Mouse (Mus musculus) gastrocnemius, postnatal 10 days (tissue): ENCODE measurements around the gene Gpr158. TPM values are rescaled to one million over a fixed set of nuclear protein-coding genes. Genes with fewer than 3 reads are reported as not detected.
"Not testable (repeated sequence)": the region's sequence is repeated elsewhere in the genome, so short reads cannot be mapped to it uniquely, and the experiment has no call there.

Source experiments
- DNase-seq: peaks from one replicate; pipeline ENCODE4 v3.0.0; 2021; ENCODE audit warnings: mixed read lengths
- long read RNA-seq, 2 experiments: library from polyadenylated mRNA; stranded (forward); transcript quantifications; one replicate each; pipeline ENCODE4 v2.0.0; 2021
- total RNA-seq, 2 experiments: library from RNA; stranded (reverse); gene quantifications; 2 replicates each; pipeline ENCODE4 v1.2.3; 2021

The Gpr158 gene
- under 1 TPM; 0.09 TPM for total RNA-seq
- long read RNA-seq, experiment 1, result 0 reads
- long read RNA-seq, experiment 2, result 0 reads

DNA sequence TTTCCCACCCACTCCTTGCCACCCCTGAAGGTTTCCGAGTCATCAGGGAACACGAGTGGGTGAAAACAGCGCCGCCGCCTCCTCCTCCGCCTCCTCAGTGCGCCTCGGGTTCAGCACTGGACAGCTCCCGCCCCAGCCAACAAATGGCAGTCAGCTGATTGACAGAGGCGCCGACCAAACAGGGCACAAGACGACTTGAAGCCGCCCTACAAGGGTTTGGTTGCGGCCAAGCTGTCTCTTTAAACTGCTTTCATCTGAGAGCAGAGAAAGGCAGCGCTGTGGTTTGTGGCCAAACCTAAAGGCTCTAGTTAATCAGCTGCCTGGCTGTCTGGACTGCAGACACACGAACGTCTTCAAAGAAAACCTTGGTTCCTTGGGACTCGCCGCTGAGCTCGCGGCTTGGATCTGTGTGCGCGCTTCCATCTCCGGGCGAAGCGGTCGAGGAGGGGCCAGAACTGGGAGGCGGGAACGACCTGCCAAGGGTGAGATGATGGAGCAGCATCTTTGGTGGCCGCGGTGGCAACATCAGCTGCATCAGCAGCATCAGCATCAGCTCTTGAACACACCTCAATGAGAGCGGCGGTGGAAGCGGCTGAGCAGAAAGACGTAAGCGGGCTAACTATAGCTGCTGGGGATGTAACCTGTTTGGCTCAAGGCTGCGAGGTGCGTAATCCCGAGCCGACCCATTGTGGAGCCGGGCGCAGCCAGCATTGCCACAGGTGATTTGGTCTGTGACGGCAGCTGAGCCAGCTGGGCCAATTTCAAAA lies at the start of gene Gpr158:
Gene Gpr158 (plus strand): TSS at position 198 of the 767 bp plus-strand sequence.
- peak; percentile 87 for DNase-seq

DNA sequence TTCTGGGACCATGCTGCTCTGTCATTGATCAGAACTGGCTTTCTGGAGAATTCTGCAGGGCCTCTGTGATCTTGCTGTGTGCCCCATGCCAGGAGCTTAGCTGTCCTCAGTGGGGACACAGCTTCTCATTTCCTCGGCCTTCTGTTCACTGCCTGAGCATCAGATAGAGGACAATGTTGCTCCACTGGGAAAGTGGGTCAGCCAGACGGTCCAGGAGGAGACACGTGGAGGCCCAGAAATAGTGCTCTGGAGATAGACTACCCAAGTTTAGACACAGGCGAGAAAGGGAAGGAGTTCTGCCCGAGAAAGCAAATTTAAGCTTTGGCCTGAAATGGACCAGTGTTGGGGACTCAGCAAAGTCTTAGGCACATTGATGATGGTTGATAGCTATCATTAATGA lies 23.5 kb upstream of the Gpr158 start:
- DNase-seq, result no peak

DNA sequence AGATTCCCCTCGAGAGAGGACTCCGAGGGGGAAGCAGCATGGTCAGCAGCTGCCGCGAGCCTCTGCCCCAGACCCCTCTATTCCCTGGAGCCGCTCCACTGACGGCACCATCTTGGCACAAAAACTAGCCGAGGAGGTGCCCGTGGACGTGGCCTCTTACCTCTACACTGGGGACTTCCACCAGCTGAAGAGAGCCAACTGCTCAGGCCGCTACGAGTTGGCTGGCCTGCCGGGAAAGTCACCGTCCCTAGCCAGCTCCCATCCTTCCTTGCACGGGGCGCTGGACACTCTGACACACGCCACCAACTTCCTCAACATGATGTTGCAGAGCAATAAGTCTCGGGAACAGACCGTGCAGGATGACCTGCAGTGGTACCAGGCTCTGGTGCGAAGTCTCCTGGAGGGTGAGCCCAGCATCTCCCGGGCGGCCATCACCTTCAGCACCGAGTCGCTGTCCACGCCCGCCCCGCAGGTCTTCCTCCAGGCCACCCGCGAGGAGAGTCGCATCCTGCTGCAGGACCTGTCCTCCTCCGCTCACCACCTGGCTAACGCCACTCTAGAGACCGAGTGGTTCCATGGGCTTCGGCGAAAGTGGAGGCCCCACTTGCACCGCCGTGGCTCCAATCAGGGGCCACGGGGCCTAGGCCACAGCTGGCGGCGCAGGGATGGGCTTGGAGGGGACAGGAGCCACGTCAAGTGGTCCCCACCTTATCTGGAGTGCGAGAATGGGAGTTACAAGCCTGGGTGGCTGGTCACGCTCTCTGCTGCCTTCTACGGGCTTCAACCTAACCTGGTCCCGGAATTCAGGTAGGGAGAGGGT lies 1.2 kb downstream of the Gpr158 start:
- peak; percentile 33 for DNase-seq

DNA sequence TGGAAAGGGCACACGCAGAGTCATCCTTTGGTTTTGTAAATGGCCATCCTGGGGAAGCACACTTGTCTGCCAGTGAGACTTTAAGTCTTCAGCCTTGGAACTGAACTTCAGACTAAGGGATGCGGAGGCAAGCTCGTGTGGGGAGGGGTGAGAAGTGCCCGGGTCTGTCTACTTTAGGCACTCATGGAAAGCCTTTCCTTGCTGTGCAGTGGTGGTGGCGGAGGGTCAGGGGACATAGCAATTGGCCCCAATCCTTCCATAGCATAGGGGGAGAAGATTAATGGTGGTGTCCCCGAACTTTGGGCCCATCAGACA lies 1.8 kb downstream of the Gpr158 start:
- no peak for DNase-seq

DNA sequence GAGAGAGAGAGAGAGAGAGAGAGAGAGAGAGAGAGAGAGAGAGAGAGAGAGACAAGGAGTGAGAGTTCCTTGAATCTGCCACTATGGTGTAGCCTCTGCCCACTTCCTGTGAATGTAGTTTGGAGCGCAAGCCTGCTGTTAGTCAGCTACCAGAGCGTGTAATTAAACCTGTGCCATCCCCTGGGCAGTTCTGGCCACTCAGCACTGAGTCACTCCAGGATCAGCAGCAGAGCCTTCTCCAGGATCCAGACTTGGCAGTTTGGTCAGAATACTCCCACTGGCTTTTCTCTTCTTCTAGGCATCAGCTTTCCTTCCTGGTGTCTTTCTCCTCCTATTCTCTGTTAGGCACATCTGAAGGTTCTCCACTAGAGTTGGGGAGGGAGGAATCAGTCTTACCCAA lies 2.2 kb downstream of the Gpr158 start:
- DNase-seq, result no peak

DNA sequence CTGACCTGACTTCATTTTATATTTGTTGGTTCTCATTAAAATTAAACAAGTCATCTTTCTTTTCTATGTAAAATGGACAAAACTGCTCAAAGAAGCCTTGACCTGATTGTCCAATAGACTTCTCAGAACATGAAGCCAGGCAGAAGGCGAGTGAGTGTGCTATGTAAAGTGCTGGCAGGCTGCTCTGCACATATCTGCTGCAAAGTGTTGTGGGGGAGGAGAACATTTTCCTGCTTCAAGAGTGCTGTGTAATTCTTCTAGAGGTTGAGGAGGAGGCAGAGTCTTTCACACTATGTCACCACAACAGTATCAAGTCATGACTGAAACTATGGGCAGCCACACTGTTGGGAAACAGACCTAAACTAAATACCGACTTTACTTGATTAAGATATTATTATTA lies 12.2 kb downstream of the Gpr158 start:
- no peak for DNase-seq

DNA sequence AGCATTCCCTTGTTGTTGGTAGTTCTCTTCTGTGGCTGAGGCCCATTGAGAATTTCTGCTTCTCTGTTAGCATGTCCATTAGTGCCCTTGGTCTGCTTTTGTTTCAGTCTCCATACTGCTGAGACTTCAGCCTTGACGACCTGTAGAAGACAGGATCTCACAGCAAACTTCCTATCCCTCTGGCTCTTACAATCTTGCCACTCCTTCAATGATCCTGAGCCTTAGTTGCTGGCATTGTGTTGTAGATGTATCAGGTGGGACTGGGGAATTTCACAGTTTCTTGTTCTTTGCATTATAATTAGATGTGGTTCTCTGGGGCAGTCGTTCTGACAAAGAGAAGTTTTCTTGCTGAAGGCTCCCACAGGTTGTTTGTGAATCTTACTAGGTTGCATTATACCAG lies 25.4 kb downstream of the Gpr158 start:
- DNase-seq, result no peak

DNA sequence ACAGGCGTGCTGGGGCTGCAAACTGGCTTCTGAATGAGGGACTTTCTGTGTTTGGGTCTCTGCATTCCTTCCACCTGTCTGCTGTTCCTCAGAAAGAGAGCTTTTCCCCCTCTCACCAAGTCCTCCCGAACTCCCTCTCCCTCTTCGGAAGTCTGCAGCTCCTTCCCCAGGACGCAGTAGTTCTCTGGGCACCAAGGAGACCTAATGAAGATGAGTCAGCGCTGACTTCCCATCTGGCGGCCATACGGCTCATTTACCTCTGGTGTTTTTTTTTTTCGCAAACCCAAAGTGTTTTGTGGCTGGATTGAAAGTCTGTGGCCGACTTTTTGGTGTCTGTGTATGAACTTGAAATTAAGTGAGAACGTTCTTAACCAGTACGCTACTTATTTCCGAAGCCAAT lies 30.0 kb downstream of the Gpr158 start:
- no peak for DNase-seq

DNA sequence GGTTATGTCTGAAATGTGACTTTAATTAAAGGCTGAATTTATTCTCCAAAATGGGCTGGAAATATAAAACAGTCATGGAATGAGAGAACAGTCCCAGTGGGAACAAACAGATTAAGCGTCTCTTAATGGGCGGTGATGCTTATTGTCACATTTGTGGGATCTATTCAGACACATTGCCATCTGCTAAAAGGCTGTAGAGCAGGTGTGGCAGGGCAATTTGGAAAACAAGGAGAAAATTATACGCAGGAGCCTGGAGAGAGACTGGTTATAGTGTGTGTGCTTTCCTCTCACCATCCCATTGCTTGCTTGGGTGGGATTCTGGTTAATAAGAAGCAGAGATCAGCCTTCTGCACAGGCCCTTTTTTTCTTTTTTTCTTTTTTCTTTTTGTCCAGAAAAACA lies 32.3 kb downstream of the Gpr158 start:
- DNase-seq, result no peak

DNA sequence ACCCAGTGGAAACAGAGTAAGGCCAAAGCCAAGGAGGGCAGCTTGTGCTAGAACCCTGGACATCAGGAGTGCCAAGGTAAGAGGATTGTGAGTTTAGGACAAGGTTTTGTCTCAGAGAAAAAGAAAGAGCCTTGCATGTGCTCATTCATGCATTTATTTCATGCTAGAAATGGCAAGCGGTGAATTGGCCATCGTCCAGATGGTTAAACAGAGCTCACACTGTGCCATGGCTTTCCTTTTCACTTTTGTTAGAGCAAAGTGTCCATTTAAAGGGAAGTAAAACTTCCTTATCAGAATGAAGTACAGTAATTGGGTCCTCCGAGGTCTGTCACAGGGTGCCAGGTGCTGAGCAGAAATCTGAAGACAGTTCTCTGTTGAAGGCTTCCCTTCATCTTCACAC lies 38.3 kb downstream of the Gpr158 start:
- no peak for DNase-seq

DNA sequence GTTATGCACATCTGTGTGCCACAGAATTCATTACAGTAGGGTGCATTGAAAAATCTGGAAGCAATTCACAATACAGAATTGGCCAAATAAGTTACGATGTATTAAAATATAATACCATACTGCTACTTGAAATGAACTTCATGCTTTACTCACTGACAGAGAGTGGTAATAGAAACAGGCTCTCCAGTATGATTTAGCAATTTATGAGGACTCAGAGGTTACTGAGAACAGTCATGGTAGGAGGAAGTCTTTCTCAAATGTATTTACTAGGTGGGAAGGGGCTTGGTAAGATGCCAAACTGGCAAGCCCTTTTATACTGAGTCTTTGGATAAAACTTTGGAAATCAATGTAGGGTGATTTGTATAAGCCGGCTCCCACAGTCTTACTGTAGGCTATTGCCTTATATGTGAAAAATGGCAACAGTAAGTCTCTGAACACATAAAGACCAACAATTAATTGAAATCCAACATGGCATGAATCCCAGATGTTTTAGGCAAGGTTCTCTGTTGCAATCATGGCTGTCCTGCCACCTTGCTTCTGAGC lies 40.2 kb downstream of the Gpr158 start:
- no peak for DNase-seq

DNA sequence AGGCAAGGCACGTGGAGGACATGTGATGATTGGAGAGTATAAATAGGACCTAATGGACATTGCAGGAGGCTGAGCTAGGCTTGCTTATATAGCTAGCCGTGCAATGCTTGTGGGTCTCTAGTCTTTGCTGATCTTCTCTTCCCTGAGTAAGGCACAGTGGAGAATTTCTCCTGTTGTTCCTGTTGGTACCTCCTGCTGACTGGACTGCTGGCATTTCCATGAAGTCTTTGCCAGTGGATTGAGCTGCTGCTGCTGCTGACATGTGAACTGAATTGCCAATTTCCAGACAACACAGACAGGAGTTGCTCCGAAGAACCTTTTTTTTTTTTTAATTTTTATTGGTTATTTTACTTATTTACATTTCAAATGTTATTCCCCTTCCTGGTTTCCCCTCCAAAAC lies 41.5 kb downstream of the Gpr158 start:
- DNase-seq, result no peak

DNA sequence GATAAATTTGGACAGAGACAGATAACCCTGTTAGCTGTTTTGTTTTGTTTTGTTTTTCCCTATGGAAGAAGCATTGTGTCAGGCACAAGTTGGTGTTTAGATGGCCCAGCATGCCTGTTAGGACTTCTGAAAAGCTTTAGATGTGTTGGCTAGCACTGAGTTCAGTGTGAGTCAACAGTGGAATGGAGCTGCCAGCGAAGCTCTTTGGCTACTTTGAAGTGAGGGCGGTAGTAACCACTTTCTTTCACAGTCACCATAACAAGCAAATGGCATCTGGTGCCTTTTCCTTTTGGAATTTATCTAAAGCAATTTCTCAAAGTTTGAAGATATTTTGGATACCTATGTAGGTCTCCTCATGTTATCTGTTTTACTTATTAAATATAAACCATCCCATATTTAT lies 62.9 kb downstream of the Gpr158 start:
- DNase-seq, result no peak

DNA sequence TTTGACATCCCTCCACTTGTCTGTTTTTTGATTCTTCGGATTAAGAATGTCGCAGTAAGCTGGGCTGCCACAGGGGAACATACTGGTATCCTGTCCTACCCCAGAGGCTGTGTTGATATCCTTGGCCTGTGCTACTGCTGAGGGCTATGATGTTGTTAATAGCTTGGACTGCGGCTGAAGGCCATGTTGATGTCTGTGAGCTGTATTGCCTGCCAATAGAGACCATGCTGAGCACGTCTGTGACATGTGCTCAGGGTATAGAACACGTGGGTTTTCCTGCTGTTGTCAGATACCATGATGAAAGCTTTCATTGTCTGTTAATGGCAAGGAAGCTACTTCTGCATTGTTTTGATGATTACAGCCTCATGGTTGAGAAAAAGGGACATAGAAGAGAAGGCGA lies 63.8 kb downstream of the Gpr158 start:
- DNase-seq, result no peak

DNA sequence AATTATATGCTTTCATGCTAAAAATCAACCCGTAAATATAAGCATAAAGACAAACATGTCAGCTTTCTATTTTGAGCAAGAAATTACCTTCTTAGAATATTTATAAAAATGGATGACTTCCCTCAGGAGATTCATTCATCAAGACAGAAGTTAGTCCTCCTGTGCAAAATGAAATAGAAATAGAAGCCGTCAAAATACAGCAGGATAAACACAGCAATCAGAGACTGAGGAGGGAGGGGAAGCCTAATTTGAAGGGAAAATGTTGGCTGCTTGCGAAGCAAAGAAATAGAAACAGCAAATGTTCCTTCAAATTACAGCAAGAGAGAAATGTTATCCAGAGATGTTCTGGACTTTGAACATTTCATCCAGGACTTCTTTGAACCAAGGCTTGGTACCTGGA lies 72.3 kb downstream of the Gpr158 start:
- no peak for DNase-seq

DNA sequence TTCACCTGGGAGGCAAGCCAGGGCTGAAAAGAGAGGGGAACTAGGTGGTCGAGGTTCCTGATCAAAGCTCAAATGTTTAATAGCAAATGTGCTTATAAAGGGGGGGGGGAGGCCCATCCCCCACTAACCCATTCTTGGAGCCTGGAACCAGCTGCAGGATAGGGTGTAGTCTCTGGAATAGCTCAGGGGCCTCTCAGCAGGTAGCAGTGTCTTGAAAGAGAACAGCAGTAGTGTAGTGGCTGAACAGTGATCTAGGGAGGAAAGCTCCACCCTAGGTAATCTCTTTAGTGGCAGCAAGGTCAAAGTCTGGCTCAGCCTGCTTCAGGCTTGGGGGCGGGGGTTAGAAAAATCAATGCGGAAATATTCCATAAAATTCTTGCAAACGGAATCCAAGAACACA lies 93.3 kb downstream of the Gpr158 start:
- not testable (repeated sequence) for DNase-seq

DNA sequence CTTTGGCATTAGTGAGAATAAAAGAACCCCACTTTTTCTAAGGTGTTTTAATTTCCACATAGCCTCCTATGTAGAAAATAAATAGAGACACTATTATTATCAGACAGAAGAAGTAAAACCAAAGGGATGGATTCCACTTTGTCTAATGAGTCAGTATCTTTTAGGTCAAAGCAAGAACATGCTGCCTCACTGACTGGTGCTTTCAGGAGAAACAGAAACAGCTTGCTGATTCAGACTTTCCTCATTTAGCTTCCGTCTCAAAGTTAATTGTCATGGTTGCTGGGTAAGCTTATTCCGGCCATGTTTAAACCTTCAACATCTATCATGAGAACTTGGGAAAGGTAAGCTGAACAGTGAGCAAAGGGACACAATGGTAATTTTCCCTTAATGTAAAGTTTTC lies 107.6 kb downstream of the Gpr158 start:
- DNase-seq, result no peak

DNA sequence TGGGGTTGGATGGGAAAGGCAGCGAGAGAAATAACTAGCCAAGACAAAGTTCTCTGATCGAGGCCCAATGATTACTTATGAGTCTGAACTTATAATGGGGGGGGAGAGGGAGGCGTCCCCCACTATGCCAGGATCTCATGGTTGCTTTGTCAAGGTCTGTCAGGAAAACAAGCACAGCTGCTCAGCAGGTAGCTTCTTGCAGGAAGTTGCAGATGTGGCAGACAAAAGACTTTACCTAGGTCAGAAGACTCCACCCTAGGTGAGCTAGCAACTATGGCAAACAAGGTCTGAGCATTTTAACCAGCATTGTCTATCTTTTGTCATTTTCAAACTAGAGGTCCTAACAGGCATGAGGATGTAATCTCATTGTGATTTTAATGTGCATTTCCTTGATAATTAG lies 129.5 kb downstream of the Gpr158 start:
- no peak for DNase-seq

DNA sequence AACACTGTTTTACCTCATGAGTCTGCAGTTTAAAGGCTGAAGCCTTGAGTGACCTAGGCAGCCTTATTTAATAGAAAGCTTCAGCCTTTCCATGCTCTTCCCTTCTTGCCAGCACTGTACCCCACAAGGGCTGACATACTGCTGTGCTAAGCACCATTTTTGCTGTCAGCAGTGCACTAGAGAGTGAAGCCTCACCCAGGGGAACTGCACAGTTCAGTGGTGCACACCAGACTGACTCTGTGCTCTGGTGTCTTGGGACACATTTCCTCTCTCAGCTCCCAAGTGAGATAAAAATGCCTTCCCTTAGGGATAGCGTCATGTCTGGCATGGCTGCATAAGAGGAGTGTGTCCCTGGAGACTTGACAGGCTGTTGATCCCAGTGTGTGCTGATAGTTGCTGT lies 130.6 kb downstream of the Gpr158 start:
- no peak for DNase-seq

DNA sequence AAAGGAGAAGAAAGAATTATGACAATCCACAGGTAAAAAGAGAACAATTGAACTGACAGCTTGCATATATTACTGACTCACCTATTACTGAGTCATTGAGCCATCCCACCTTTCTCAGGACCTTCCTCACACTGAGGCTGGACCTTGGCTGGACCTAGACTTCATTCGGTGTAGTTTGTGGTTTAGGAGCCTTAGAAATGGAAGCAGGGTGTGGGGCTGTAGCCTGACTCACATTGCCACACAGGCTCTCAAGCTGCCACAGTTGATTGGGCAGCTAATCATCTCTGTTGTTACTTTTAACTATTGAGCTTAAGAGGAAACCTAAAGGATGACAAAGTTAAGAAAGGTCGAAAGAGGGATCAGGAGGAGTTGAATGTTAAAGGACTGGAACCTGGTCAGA lies 132.1 kb downstream of the Gpr158 start:
- DNase-seq, result no peak

DNA sequence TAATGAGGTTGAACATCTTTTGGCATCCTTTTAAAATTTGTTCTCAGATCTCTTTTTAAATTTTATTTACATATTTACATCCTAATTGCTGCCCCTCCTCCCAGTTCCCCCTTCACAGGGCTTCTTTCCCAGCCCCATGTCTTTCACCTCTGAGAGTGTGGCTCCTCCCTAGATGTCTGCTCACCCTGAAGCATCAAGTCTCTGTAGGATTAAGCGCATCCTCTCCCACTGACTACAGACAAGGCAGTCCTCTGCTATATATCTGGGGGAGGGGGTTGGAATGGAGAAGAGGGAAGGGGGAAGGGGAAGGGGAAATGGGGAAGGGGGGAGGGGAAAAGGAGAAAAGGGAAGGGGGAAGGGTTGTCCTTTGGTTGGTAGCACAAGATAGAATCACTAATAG lies 140.1 kb downstream of the Gpr158 start:
- DNase-seq, result no peak

DNA sequence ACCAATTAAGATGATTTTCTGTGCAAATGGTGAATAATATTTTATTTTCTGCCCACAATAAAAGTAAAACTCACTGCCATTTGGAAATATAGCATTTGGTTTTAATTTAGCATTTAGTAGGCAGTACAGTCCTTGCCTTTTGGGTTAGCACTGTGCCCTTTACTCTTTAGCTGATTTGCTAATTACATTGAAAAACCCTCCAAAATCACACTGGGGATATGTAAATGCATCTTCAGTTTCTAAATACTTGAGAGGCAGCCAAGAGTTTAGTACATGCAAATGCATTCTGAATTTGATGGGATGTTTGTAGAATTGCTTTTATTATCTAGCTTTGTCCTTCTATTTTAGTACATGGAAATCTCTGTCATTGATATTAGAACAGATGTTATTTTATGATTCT lies 163.4 kb downstream of the Gpr158 start:
- no peak for DNase-seq

DNA sequence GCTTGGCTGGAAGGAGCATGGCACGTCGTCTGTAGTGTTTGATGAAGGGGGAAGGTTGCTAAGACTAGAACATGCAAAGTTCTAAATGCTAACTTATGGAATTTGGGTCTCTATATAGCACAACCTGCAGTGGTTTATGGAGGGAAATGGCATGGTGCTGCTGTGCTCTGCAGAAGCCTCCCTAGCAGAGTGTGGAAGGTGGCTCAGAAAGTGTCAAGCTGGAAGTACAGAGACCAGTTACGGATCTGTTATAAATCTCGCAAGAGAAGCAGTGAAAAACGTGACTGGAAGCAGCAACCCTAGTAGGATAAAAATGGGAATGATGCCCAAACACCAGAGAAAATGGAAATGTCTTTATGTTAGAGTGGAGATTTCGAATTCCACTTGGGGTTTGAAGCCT lies 251.8 kb downstream of the Gpr158 start:
- DNase-seq, result no peak

DNA sequence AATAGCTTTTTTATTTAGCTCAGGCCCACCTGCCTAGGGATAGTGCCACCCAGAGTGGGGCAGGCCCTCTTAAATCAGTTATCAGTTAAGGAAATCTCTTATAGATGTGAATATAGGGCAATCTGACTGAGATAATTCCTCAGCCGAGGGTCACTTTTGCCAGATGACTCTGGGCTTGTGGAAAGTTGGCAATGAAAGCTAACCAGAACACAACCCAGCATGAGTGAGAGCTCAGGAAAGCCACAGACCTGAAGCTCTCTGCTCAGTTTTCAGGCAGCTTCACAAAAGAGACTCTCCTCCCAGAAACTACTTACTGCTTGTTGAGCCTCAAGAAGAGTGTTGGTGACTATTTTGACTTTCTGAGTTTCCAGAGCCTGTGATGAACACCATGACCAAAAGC lies 264.8 kb downstream of the Gpr158 start:
- DNase-seq, result no peak
